Mouse (Mus musculus) bone marrow macrophage, adult 2 months (primary cell): ENCODE data around the gene Tln2. TPM values are rescaled to one million over a fixed set of nuclear protein-coding genes. Genes with fewer than 3 reads are reported as not detected.
A peak's percentile ranks its signal among the peaks of the same experiment; 100 is the strongest.

Source experiments
- H3K27ac ChIP-seq: 2 replicates; pipeline ENCODE4 v1.5.1; 2012; ENCODE audit warnings: low read depth, low read length; ENCODE audit not compliant: insufficient read depth
- H3K4me1 ChIP-seq: 2 replicates; pipeline ENCODE4 v1.6.1; 2012; ENCODE audit warnings: low read length; ENCODE audit not compliant: control insufficient read depth, insufficient read depth
- H3K4me3 ChIP-seq: 2 replicates; pipeline ENCODE4 v1.5.1; 2012; ENCODE audit warnings: mild to moderate bottlenecking, low read length, moderate library complexity; ENCODE audit not compliant: insufficient read depth
- CTCF ChIP-seq: IDR thresholded peaks from 2 replicates; pipeline ENCODE4 v1.5.1; 2012; ENCODE audit warnings: low read depth, mild to moderate bottlenecking, low read length, moderate library complexity
- POLR2A ChIP-seq: IDR thresholded peaks from 2 replicates; pipeline ENCODE4 v1.6.1; 2012; ENCODE audit warnings: mild to moderate bottlenecking, low read depth, low read length, borderline replicate concordance
- polyA plus RNA-seq: library from polyadenylated mRNA; stranded (reverse); fragments of >200 nt; gene quantifications from 2 replicates; pipeline ENCODE4 v1.2.4, GENCODE M21; 2012; ENCODE audit not compliant: missing spikeins, insufficient read depth, insufficient read length

Gene Tln2
- polyA plus RNA-seq, 1 experiment, result 0.42 TPM

GRCm38 (mm10) chr9:67435333-67436154 is 124.0 kb downstream of the Tln2 start:
- no peak overlapping the region for H3K4me3 ChIP-seq
- H3K27ac ChIP-seq, result no peak overlapping the region
- TF ChIP-seq CTCF (no peak), POLR2A (no peak)
- no peaks in the 10 kb centered on the region for H3K4me1 ChIP-seq

GRCm38 (mm10) chr9:67429199-67429892 is 130.2 kb downstream of the Tln2 start:
- Histone ChIP-seq H3K4me1 (0 out of 2 replicates have a peak, but pooled peaks cover 2% of the 10 kb centered on the region), H3K4me3 (no peak overlapping the region), H3K27ac (no peak overlapping the region)
- no peak for TF ChIP-seq CTCF
- no peak for TF ChIP-seq POLR2A

GRCm38 (mm10) chr9:67428306-67429047 is 131.0 kb downstream of the Tln2 start:
- TF ChIP-seq POLR2A, result no peak
- no peak for TF ChIP-seq CTCF
- no peak overlapping the region for H3K4me3 ChIP-seq
- no peak overlapping the region for H3K27ac ChIP-seq
- H3K4me1 ChIP-seq, result peaks cover 4% of the 10 kb centered on the region

GRCm38 (mm10) chr9:67426304-67426703 is 133.2 kb downstream of the Tln2 start:
- peaks cover 4% of the 10 kb centered on the region for H3K4me1 ChIP-seq
- no peak overlapping the region for H3K27ac ChIP-seq
- no peak overlapping the region for H3K4me3 ChIP-seq
- no peak for TF ChIP-seq POLR2A
- TF ChIP-seq CTCF, result no peak

- H3K4me3 ChIP-seq, result peak overlapping the region; percentile 1
- H3K27ac ChIP-seq, result peak overlapping the region; percentile 27; the same call in 1 of the 2 replicates
- no peak for TF ChIP-seq CTCF
- TF ChIP-seq POLR2A, result no peak
- H3K4me1 ChIP-seq, result peaks cover 4% of the 10 kb centered on the region
Observed at GRCm38 (mm10) chr9:67424110-67424509, 135.4 kb downstream of the Tln2 start.

- no peak for TF ChIP-seq CTCF
- no peak for TF ChIP-seq POLR2A
- no peak overlapping the region for H3K27ac ChIP-seq
Observed at GRCm38 (mm10) chr9:67418092-67418491, 141.4 kb downstream of the Tln2 start.

GRCm38 (mm10) chr9:67410667-67411066 is 148.8 kb downstream of the Tln2 start:
- no peaks in the 10 kb centered on the region for H3K4me1 ChIP-seq
- no peak overlapping the region for H3K27ac ChIP-seq
- H3K4me3 ChIP-seq, result no peak overlapping the region
- no peak for TF ChIP-seq CTCF
- no peak for TF ChIP-seq POLR2A

More at GRCm38 (mm10) chr9:67418092-67418491, 141.4 kb downstream of the Tln2 start:
- Histone ChIP-seq H3K4me3 (no peak overlapping the region), H3K4me1 (no peaks in the 10 kb centered on the region)

GRCm38 (mm10) chr9:67404736-67405135 is 154.8 kb downstream of the Tln2 start:
- H3K27ac ChIP-seq, result no peak overlapping the region
- H3K4me1 ChIP-seq, result no peaks in the 10 kb centered on the region
- H3K4me3 ChIP-seq, result no peak overlapping the region
- no peak for TF ChIP-seq POLR2A
- TF ChIP-seq CTCF, result no peak

- no peak overlapping the region for H3K4me3 ChIP-seq
- H3K27ac ChIP-seq, result no peak overlapping the region
- H3K4me1 ChIP-seq, result no peaks in the 10 kb centered on the region
- TF ChIP-seq CTCF (no peak), POLR2A (no peak)
Observed at GRCm38 (mm10) chr9:67399563-67399962, 159.9 kb downstream of the Tln2 start.

GRCm38 (mm10) chr9:67397756-67398155 is 161.7 kb downstream of the Tln2 start:
- H3K27ac ChIP-seq, result no peak overlapping the region
- no peak for TF ChIP-seq CTCF
- no peak for TF ChIP-seq POLR2A
- H3K4me3 ChIP-seq, result no peak overlapping the region
- H3K4me1 ChIP-seq, result no peaks in the 10 kb centered on the region
